Mouse (Mus musculus): ENCODE results near the gene Zc3h12c.

- TF ChIP-seq CTCF (IDR thresholded peaks at IDR 0.05; ENCODE audit: low read depth) (no peak), EP300 (IDR thresholded peaks at IDR 0.05; ENCODE audit: low read depth) (no peak)
Measured at GRCm38 (mm10) chr9:52102060-52102844, 66.1 kb downstream of the Zc3h12c start.
